Mouse (Mus musculus): ENCODE results near the gene Sorcs1. TPM values are rescaled to one million over a fixed set of nuclear protein-coding genes. Genes with fewer than 3 reads are reported as not detected.
A peak's percentile ranks its signal among the peaks of the same experiment; 100 is the strongest.

Sorcs1 gene
- polyA plus RNA-seq, 1 experiment from 2014 or later, result 2.8 TPM

DNA sequence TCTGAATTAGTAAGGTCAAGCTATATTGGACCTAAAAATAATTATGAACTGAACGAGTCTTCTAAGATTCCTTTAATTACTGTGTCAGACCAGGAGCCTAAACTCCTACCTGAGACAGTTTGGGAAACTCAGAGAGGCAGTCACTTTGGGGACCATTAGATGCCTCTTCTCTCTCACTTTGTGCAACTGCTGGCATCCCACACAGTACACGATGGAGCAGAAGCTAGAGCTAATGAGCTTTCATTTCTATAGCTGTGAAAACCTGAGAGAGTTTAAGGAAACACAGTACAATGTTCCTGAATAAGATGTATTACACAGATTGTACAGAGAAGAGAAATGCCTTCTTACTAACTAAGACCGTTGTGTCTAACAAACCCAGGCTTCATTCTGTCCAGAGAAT, 150.6 kb downstream of the Sorcs1 start:
- Histone ChIP-seq H3K4me1 (replicated peaks) (no peaks in the 10 kb centered on the region), H3K4me3 (replicated peaks) (no peak overlapping the region), H3K4me2 (replicated peaks) (no peak overlapping the region), H3K9me3 (no peaks in the 10 kb centered on the region), H3K27me3 (replicated peaks) (no peaks in the 10 kb centered on the region), H3K9ac (no peak overlapping the region), H3K27ac (no peak overlapping the region), H3K36me3 (no peaks in the 10 kb centered on the region)
- no peak for ATAC-seq
- WGBS, result 80% methylated on average over 3 of the region's 3 CpGs

DNA sequence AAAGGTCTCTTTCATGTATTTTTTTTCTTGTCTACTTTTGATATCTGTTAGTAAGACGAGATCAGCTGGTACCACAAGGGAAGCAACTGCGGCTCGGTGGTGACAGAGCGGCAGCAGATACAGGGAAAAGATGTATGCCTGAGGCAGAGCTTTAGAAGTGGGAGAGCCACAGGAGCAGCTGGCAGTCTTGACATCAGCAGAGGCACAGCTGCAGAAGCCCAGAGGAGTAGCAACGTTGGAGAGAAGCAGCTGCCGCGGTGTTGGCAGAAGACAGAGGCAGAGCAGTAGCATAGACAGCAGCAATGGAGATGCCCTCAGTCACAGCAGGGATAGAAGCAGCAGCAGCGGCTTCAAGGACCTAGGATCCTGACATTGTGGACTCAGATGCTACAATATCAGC, 152.4 kb downstream of the Sorcs1 start:
- Histone ChIP-seq H3K27ac (no peak overlapping the region), H3K4me3 (replicated peaks) (no peak overlapping the region), H3K27me3 (replicated peaks) (no peaks in the 10 kb centered on the region), H3K4me2 (replicated peaks) (no peak overlapping the region), H3K9ac (no peak overlapping the region), H3K9me3 (no peaks in the 10 kb centered on the region), H3K36me3 (no peaks in the 10 kb centered on the region), H3K4me1 (replicated peaks) (no peaks in the 10 kb centered on the region)
- WGBS, result 77% methylated on average over 8 of the region's 8 CpGs
- ATAC-seq, result no peak

DNA sequence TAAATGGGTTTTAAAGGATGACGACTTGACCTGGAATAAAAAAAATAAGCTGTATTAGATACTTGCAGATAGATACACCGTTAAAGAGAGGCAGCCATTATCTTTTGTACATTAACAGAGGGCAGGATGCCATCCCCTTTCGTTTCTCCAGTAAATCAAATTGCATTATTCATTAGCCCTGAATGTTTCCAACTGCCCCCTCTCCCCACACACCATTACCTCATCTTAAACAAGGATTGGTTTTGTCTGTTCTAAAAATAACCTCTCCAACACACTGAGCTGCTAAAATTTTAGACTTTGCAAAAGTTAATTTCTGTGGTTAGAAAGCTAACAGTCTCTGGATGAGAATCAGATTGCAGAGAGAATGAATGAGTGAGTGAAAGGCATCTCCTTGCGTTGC, 156.5 kb downstream of the Sorcs1 start:
- Histone ChIP-seq H3K4me3 (replicated peaks) (no peak overlapping the region), H3K4me1 (replicated peaks) (no peaks in the 10 kb centered on the region), H3K9me3 (no peaks in the 10 kb centered on the region), H3K27me3 (replicated peaks) (no peaks in the 10 kb centered on the region), H3K9ac (no peak overlapping the region), H3K4me2 (replicated peaks) (no peak overlapping the region), H3K36me3 (no peaks in the 10 kb centered on the region), H3K27ac (no peak overlapping the region)
- 58% methylated on average over 4 of the region's 4 CpGs for WGBS
- ATAC-seq, result no peak

DNA sequence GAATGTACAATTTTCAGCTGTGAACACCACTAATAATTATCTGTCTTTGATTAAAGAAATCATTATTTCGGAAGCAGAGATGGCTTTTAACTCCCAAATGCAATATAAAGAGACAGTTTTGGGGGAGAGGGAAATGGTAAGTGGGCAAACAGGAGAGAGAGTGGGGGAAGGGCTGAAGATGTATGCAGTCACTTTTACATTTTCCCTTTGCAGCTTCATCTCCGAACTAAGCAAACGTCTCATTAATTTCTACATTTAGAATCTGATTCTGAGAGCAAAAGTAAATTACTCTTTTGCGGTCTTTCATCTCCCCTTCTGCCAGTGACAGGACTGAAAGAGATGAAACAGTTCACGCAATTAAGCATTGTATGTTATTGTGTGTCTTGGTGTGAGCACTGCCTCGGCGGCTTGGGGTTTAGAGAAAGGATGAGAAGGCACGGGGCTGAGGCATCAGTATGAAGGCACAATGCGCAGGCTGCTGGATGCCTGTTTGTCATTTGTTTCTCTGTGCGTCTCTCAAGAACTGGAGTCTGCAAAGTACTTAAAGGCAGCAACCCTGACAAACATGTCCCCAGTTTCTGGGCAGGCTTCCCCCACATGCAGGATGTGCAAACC, 163.3 kb downstream of the Sorcs1 start:
- Histone ChIP-seq H3K36me3 (no peaks in the 10 kb centered on the region), H3K27me3 (replicated peaks) (no peaks in the 10 kb centered on the region), H3K27ac (no peak overlapping the region), H3K4me3 (replicated peaks) (no peak overlapping the region), H3K9ac (no peak overlapping the region), H3K4me1 (replicated peaks) (no peaks in the 10 kb centered on the region), H3K9me3 (no peaks in the 10 kb centered on the region), H3K4me2 (replicated peaks) (no peak overlapping the region)
- 72% methylated on average over 10 of the region's 10 CpGs for WGBS
- ATAC-seq, result no peak

DNA sequence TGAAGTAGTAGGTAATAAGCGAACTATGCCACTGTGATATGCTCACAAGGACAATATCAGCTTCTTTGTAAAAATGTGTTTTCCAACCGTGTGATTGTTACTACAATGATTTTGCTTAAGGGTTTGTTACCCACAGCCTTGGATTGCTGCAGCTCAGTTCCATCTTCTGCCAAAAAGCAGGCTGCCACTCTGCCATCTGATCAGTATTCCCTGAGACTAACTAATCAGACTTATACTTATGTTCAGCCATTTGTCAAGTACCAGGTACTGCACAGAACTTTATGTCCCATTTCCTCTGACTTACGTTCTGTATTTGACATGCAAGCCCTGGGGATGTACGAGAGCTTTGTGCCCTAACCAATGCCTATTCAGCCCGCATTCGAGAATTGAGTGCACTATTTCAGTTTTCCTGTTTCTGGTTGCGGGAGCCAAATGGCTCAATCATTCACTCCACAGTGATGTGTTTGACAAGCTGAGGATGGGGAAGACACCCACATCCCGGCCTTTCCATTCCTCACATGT, 164.1 kb downstream of the Sorcs1 start:
- Histone ChIP-seq H3K4me1 (replicated peaks) (no peaks in the 10 kb centered on the region), H3K4me2 (replicated peaks) (no peak overlapping the region), H3K9ac (no peak overlapping the region), H3K9me3 (no peaks in the 10 kb centered on the region), H3K27ac (no peak overlapping the region), H3K27me3 (replicated peaks) (no peaks in the 10 kb centered on the region), H3K36me3 (no peaks in the 10 kb centered on the region), H3K4me3 (replicated peaks) (no peak overlapping the region)
- no peak for ATAC-seq
- 72% methylated on average over 8 of the region's 8 CpGs for whole genome bisulfite sequencing

DNA sequence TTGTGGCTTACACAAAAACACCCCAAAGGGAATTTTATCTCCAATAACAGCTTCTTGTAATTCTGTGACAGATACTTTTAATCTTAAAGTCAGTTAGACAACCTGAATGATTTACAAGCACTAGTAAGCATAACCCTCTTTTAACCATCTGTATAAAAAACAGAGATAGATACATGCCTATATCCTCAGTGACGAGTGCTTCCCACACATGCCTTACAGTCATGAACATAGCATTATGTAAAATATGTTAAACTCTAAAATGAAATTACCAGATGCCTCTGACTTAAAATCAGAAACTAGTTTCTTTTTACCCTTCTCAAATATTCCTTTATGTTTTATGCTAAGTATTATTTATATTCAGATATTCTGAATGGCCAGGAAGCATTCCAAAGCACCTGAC, 175.6 kb downstream of the Sorcs1 start:
- Histone ChIP-seq H3K4me2 (replicated peaks) (no peak overlapping the region), H3K4me3 (replicated peaks) (no peak overlapping the region), H3K9me3 (no peaks in the 10 kb centered on the region), H3K36me3 (no peaks in the 10 kb centered on the region), H3K4me1 (replicated peaks) (no peaks in the 10 kb centered on the region), H3K27me3 (replicated peaks) (no peaks in the 10 kb centered on the region), H3K27ac (no peak overlapping the region), H3K9ac (no peak overlapping the region)
- ATAC-seq, result no peak
- 84% methylated on average over 1 of the region's 1 CpGs for WGBS

DNA sequence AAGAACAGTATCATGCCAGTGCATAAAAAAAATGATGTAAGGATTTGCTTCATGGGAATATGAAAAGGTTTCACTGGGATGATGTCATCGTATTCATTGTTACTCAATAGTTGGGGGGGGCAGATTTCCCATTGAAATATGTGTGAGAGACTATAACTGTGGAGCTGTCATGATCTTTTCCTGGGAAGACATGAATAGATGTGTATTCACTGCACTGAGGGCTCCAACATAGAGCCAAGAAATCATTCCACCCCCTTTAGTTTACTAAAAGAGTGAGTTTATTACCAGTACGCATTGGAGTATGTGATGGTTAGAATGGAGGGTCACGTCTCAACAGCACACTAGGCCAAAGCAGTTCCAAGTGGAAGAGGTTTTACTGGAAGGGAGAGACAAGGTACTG, 187.3 kb downstream of the Sorcs1 start:
- Histone ChIP-seq H3K36me3 (no peaks in the 10 kb centered on the region), H3K27ac (no peak overlapping the region), H3K27me3 (replicated peaks) (no peaks in the 10 kb centered on the region), H3K4me3 (replicated peaks) (no peak overlapping the region), H3K4me2 (replicated peaks) (no peak overlapping the region), H3K9me3 (no peaks in the 10 kb centered on the region), H3K9ac (no peak overlapping the region), H3K4me1 (replicated peaks) (0 out of 2 replicates have a peak, but pooled peaks cover 3% of the 10 kb centered on the region)
- WGBS, result 93% methylated on average over 3 of the region's 3 CpGs
- ATAC-seq, result no peak

DNA sequence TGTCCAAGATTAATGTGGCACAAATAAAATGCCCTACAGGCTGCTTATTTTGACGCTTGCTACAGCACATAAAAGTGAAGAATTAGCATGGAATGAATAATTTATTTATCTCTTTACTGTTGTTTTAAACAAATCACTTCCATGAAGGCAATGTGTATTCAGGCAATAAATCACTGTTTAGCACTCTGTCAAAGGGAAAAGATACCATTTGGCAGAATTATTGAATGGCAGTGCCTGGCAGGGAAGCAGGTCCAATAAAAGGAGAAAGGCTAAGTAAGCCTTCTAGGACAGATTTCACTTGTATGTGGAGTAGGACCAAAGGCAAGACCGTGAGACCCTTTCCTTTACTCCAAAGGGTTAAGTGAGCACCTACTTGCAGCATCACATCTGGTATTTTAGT, 187.7 kb downstream of the Sorcs1 start:
- WGBS, result 67% methylated on average over 2 of the region's 2 CpGs
- no peak for ATAC-seq
- H3K27me3 ChIP-seq (replicated peaks), result no peaks in the 10 kb centered on the region
- H3K27ac ChIP-seq, result no peak overlapping the region
- 0 out of 2 replicates have a peak, but pooled peaks cover 3% of the 10 kb centered on the region for H3K4me1 ChIP-seq (replicated peaks)
- H3K9me3 ChIP-seq, result no peaks in the 10 kb centered on the region
- H3K4me3 ChIP-seq (replicated peaks), result no peak overlapping the region
- H3K36me3 ChIP-seq, result no peaks in the 10 kb centered on the region
- H3K4me2 ChIP-seq (replicated peaks), result no peak overlapping the region
- no peak overlapping the region for H3K9ac ChIP-seq

DNA sequence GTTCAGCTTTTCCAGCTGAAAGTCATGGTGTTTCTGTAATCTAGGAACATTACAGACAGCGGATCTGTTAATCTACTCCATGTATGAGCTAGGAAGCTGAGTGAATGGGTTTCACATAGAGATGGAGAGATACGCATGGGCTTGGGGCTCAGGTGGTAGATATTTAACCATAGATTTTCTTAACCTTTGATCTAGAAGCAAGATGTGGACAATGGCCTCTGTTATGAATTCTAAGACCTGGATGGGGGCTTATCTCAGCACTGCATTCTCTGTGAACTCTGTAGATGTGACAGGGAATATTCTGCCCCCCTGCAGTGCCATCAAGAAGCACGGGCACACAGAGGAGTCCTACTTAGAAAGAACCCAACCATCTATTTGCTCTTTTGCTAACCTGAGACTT, 188.7 kb downstream of the Sorcs1 start:
- H3K4me3 ChIP-seq (replicated peaks), result no peak overlapping the region
- no peaks in the 10 kb centered on the region for H3K36me3 ChIP-seq
- H3K4me2 ChIP-seq (replicated peaks), result no peak overlapping the region
- H3K4me1 ChIP-seq (replicated peaks), result 0 out of 2 replicates have a peak, but pooled peaks cover 3% of the 10 kb centered on the region
- peak; percentile 43 for ATAC-seq
- no peak overlapping the region for H3K9ac ChIP-seq
- no peak overlapping the region for H3K27ac ChIP-seq
- H3K9me3 ChIP-seq, result no peaks in the 10 kb centered on the region
- WGBS, result 67% methylated on average over 3 of the region's 3 CpGs
- H3K27me3 ChIP-seq (replicated peaks), result no peaks in the 10 kb centered on the region

DNA sequence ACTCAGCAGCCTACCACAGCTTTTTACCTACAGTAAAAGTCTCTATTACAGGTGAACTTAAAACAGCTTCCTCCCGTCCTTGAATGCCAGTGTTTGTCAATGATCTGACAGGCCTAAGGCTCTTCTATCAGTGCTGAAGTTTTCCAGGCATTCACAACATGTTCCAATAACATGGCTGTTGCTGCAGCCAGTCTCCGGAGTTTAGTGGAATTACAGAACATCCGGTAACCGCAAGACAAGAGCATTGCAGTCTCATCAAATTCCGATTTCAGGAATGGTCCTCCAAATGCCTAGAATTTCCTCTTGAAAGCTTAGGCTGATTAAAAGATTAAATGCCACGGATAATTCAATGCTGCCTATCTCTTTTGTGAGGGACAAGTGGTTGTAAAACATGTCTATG, 190.0 kb downstream of the Sorcs1 start:
- Histone ChIP-seq H3K36me3 (no peaks in the 10 kb centered on the region), H3K9ac (no peak overlapping the region), H3K9me3 (no peaks in the 10 kb centered on the region), H3K27ac (no peak overlapping the region), H3K4me1 (replicated peaks) (0 out of 2 replicates have a peak, but pooled peaks cover 3% of the 10 kb centered on the region), H3K27me3 (replicated peaks) (no peaks in the 10 kb centered on the region), H3K4me3 (replicated peaks) (no peak overlapping the region), H3K4me2 (replicated peaks) (no peak overlapping the region)
- ATAC-seq, result no peak
- 36% methylated on average over 6 of the region's 6 CpGs for WGBS

DNA sequence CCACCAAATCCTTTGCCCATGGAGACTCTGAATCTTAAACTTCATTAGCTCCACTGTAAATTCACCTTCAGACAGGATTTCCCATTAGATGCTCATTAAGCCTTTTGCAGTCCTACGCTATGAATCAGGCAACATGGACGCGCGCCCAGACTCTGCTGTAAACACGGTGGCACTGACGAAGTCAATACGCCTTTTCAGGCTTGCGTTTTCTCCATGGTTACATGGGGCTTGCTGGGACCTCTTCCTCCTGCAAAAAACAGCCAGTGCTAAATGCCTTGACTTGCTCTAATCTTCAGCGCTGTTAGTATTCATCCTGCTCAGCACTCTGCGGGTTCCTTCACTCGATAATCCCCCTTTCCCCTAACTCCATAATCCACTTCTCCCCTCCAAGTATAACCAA, 190.7 kb downstream of the Sorcs1 start:
- WGBS, result 25% methylated on average over 11 of the region's 11 CpGs
- Histone ChIP-seq H3K4me2 (replicated peaks) (peak overlapping the region; percentile 39), H3K36me3 (no peaks in the 10 kb centered on the region), H3K4me3 (replicated peaks) (no peak overlapping the region), H3K27ac (no peak overlapping the region), H3K4me1 (replicated peaks) (0 out of 2 replicates have a peak, but pooled peaks cover 3% of the 10 kb centered on the region), H3K9ac (no peak overlapping the region), H3K27me3 (replicated peaks) (no peaks in the 10 kb centered on the region), H3K9me3 (no peaks in the 10 kb centered on the region)
- ATAC-seq, result peak; percentile 68

DNA sequence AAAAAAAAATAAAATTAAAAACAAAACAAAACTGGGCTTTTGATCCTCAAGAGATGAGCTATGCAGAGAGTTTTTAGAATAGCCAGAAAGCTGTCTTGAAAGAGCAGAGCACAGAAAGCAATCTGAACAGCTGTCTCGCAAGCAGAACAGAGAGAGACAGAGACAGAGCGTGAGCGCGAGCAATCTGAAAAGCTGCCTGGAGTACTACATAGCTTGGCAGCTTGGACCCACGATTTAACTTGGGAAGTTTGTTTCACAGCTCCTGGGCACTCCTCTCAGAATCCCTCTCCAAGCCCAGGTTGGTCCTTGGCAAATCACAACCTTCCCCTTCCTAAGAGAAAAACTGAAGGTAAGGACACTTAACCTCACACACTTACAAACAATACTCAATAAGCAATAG, 192.1 kb downstream of the Sorcs1 start:
- Histone ChIP-seq H3K4me3 (replicated peaks) (no peak overlapping the region), H3K4me1 (replicated peaks) (0 out of 2 replicates have a peak, but pooled peaks cover 3% of the 10 kb centered on the region), H3K36me3 (no peaks in the 10 kb centered on the region), H3K4me2 (replicated peaks) (no peak overlapping the region), H3K27me3 (replicated peaks) (no peaks in the 10 kb centered on the region), H3K9ac (no peak overlapping the region), H3K9me3 (no peaks in the 10 kb centered on the region), H3K27ac (no peak overlapping the region)
- no peak for ATAC-seq
- 82% methylated on average over 5 of the region's 5 CpGs for WGBS

DNA sequence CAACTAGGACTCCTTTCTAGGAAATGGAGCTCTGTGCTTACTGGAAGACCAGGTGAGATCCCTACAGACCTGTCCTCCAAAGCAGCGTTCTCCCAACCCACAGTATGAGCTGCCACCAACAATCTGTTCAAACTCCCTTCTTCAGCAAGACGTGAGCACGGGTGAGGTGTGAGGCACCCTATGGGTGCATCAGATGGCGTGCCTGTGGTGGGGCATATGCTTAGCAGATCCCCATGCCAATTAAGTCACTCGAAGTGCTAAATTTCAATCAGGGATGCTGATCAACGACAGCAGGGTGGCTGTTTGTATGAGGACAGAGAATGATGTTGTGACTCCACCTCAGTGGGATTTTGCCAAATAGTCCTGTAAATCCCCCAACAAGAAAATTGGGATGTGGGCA, 201.7 kb downstream of the Sorcs1 start:
- 57% methylated on average over 6 of the region's 6 CpGs for WGBS
- ATAC-seq, result no peak

More for the DNA sequence above, 201.7 kb downstream of the Sorcs1 start:
- H3K4me3 ChIP-seq (replicated peaks), result no peak overlapping the region
- H3K36me3 ChIP-seq, result no peaks in the 10 kb centered on the region
- no peaks in the 10 kb centered on the region for H3K4me1 ChIP-seq (replicated peaks)
- H3K9ac ChIP-seq, result no peak overlapping the region
- H3K4me2 ChIP-seq (replicated peaks), result no peak overlapping the region
- no peaks in the 10 kb centered on the region for H3K27me3 ChIP-seq (replicated peaks)
- no peak overlapping the region for H3K27ac ChIP-seq
- H3K9me3 ChIP-seq, result no peaks in the 10 kb centered on the region
